Mouse (Mus musculus): ENCODE measurements around the gene Terf2. TPM values are rescaled to one million over a fixed set of nuclear protein-coding genes. Genes with fewer than 3 reads are reported as not detected.
"Not testable (repeated sequence)": the region's sequence is repeated elsewhere in the genome, so short reads cannot be mapped to it uniquely, and the experiment has no call there.

Gene Terf2
- polyA plus RNA-seq, 1 experiment, result 12.7 TPM

DNA sequence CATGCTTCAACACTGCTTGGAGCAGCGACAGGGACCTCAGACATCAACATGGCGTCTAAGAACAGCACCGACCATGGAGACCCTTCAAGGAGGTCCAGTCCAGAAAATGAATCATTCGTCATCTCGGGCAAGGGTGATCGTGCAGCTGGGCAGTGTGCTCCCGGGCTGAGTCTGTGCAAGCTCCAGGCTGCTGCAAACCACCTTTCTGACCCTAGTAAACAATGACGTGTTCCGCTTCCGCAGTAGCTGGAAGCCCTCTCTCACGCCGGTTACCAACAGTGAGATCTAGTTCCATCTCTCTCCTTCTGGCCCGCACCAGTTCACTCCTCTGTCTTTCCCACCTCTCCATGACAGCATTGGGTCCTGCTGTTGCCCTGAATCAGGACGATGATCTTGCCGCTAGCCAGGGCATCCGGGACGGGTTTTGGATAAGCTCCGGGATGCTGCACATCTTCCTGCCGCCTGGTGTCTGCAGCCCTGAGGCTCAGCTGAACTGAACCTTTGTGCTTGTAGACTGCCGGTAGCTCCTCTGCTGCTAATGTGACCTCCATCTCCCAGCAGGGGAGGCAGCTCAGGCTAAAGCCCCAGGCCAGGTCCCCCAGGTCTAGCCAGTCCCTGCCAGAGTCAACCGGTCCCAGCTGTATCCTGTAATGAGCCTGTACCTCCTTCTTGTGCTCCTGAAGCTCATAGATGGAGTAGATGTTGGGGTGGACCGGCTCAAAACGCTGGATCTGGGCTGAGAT, 12.8 kb upstream of the Terf2 start:
- no peak for DNase-seq (ENCODE audit: low read depth in 1 of 2, low spot score in 2 of 2)
- H3K27ac ChIP-seq (ENCODE audit: insufficient read depth, low read length), result no peak overlapping the region
- H3K4me3 ChIP-seq (ENCODE audit: extremely low read depth, insufficient read depth, insufficient read length), result no peak overlapping the region
- no peaks in the 10 kb centered on the region for H3K27me3 ChIP-seq (ENCODE audit: control insufficient read depth, insufficient read depth, low read length)
- TF ChIP-seq CTCF (IDR thresholded peaks at IDR 0.05; ENCODE audit: extremely low read depth, insufficient read depth, insufficient read length, insufficient replicate concordance), result no peak
- TF ChIP-seq POLR2A (IDR thresholded peaks at IDR 0.05; ENCODE audit: low read depth, low read length), result no peak
- 82% methylated on average over 23 of the region's 23 CpGs for whole genome bisulfite sequencing
- H3K36me3 ChIP-seq (ENCODE audit: control insufficient read depth, insufficient read depth, low read length), result no peaks in the 10 kb centered on the region
- no peaks in the 10 kb centered on the region for H3K4me1 ChIP-seq (ENCODE audit: control insufficient read depth, insufficient read depth, insufficient read length)

DNA sequence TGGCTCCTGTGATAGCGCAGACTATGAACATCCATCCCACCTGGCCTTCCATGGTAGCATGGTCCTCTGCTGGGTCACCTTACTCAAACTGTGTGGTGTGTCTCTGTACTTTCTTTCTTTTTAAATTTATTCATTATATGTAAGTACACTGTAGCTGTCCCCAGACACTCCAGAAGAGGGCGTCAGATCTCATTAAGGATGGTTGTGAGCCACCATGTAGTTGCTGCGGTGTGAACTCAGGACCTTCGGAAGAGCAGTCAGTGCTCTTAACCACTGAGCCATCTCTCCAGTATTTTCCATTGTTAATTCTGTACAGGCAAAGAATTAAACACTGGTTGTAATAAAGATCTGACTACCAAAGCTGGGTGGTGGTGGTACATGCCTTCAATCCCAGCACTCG, 11.7 kb upstream of the Terf2 start:
- H3K36me3 ChIP-seq (ENCODE audit: control insufficient read depth, insufficient read depth, low read length); DNase-seq (ENCODE audit: low read depth in 1 of 2, low spot score in 2 of 2); H3K4me3 ChIP-seq (ENCODE audit: extremely low read depth, insufficient read depth, insufficient read length); H3K4me1 ChIP-seq (ENCODE audit: control insufficient read depth, insufficient read depth, insufficient read length); H3K27ac ChIP-seq (ENCODE audit: insufficient read depth, low read length); H3K27me3 ChIP-seq (ENCODE audit: control insufficient read depth, insufficient read depth, low read length): not testable (repeated sequence)
- WGBS, result 94% methylated on average over 5 of the region's 5 CpGs

DNA sequence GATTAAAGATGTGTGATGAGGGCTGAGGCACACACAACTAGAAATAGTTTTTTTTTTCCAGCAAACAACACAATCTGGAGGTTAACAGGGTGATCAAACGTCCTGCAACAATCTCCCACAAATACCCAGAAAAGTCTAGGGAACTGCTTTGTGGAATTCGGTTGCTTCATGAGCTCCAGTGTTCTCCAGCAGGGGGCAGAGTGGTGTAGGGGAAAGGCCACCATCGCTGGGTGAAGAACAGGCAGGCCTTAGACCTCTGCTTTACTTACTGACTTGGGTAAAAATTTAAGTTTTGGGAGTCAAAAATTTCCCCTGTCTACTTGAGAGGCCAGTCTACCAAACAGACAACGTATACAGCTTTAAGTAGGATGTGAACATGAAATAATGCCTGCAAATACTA, 8.2 kb upstream of the Terf2 start:
- WGBS, result 21% methylated on average over 4 of the region's 4 CpGs
- Histone ChIP-seq H3K4me1 (ENCODE audit: control insufficient read depth, insufficient read depth, insufficient read length) (no peaks in the 10 kb centered on the region), H3K27ac (ENCODE audit: insufficient read depth, low read length) (no peak overlapping the region), H3K36me3 (ENCODE audit: control insufficient read depth, insufficient read depth, low read length) (no peaks in the 10 kb centered on the region), H3K27me3 (ENCODE audit: control insufficient read depth, insufficient read depth, low read length) (no peaks in the 10 kb centered on the region), H3K4me3 (ENCODE audit: extremely low read depth, insufficient read depth, insufficient read length) (no peak overlapping the region)
- DNase-seq (ENCODE audit: low read depth in 1 of 2, low spot score in 2 of 2), result peak; percentile 15 to 68
- TF ChIP-seq CTCF (IDR thresholded peaks at IDR 0.05; ENCODE audit: extremely low read depth, insufficient read depth, insufficient read length, insufficient replicate concordance), result peak; percentile 72; the same call in 1 of the 2 replicates
- TF ChIP-seq POLR2A (IDR thresholded peaks at IDR 0.05; ENCODE audit: low read depth, low read length), result no peak

DNA sequence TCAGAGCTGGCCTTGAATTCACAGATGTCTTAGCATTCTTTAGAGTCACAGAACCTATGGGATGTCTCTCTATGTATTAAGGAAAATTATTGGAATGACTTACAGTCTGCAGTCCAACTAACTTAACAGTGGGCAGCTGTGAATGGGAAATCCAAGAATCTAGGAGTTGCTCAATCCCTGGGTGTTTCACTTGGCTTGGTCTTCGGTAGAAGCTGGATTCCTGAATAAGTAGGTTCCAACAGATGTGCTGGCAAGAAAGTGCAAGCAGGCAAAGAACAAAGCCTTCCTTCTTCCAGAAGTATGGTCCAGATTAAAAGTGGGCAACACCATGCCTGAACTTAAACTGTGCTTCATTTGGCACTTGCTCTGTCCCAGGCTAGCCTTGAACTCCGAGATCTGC, 4.3 kb upstream of the Terf2 start:
- H3K4me3 ChIP-seq (ENCODE audit: extremely low read depth, insufficient read depth, insufficient read length), result no peak overlapping the region
- H3K36me3 ChIP-seq (ENCODE audit: control insufficient read depth, insufficient read depth, low read length), result no peaks in the 10 kb centered on the region
- no peaks in the 10 kb centered on the region for H3K27me3 ChIP-seq (ENCODE audit: control insufficient read depth, insufficient read depth, low read length)
- no peaks in the 10 kb centered on the region for H3K4me1 ChIP-seq (ENCODE audit: control insufficient read depth, insufficient read depth, insufficient read length)
- 90% methylated on average over 2 of the region's 2 CpGs for WGBS
- H3K27ac ChIP-seq (ENCODE audit: insufficient read depth, low read length), result no peak overlapping the region
- no peak for DNase-seq (ENCODE audit: low read depth in 1 of 2, low spot score in 2 of 2)
- TF ChIP-seq POLR2A (IDR thresholded peaks at IDR 0.05; ENCODE audit: low read depth, low read length), result no peak
- TF ChIP-seq CTCF (IDR thresholded peaks at IDR 0.05; ENCODE audit: extremely low read depth, insufficient read depth, insufficient read length, insufficient replicate concordance), result no peak

DNA sequence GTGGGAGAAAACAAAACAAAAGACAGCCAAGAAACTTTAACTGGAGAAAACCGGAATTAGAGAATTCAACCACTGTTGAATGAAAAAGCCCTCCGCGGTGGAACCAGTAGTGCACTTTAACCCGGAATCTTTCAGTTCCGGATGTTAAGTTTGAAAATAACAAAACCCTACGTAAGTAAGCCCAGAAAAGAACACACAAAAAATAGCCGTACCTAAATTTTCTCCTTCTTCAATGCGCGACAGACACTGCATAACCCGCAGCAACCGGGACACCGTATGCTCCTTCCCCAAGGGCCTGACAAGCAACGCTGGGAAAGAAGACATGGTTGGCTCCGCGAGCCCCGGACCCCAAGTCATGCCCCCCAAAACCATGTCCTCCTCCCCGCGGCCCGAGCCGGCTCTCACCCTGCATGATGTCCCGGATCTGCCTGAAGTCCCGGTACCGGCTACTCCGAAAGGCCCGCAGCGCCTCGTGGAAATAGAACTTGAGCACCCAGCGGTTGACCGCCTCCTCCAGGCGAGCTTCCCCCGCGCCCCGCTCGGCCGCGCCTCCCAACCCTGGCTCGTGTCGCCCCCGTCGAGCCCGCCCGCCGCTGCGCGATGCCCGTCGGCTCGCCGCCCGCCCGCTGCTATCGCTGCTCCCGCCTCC, 506 bp downstream of the Terf2 start:
- no peaks in the 10 kb centered on the region; the same call in 1 of the 2 replicates for H3K4me1 ChIP-seq (ENCODE audit: control insufficient read depth, insufficient read depth, insufficient read length)
- H3K27ac ChIP-seq (ENCODE audit: insufficient read depth, low read length), result peak overlapping the region; percentile 96
- peak overlapping the region; percentile 95 for H3K4me3 ChIP-seq (ENCODE audit: extremely low read depth, insufficient read depth, insufficient read length)
- DNase-seq (ENCODE audit: low read depth in 1 of 2, low spot score in 2 of 2), result peak in 1 of 2 experiments; percentile 32
- H3K36me3 ChIP-seq (ENCODE audit: control insufficient read depth, insufficient read depth, low read length), result peaks cover 12% of the 10 kb centered on the region
- WGBS, result under 1% methylated on average over 46 of the region's 53 CpGs
- TF ChIP-seq CTCF (IDR thresholded peaks at IDR 0.05; ENCODE audit: extremely low read depth, insufficient read depth, insufficient read length, insufficient replicate concordance), result no peak
- TF ChIP-seq POLR2A (IDR thresholded peaks at IDR 0.05; ENCODE audit: low read depth, low read length), result no peak
- no peaks in the 10 kb centered on the region for H3K27me3 ChIP-seq (ENCODE audit: control insufficient read depth, insufficient read depth, low read length)

DNA sequence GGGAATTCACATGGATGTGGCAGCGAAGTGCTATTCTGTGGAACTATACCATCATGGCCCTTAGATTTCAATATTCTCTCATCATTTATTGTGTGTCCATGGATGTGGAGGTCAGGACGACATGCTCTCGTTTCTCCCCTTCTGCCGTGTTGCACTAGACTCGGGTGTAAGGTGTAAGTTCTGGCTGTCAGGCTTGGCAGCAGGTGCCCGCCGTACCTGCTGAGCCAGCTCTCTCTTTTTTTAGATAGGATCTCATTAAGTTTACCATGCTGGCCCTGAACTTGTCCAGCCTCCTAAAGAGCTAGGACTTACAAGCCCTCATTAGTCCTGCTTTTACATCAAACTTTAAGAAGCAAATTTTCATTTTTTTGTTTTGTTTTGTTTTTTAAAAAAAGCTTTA, 5.8 kb downstream of the Terf2 start:
- Histone ChIP-seq H3K4me3 (ENCODE audit: extremely low read depth, insufficient read depth, insufficient read length) (no peak overlapping the region), H3K36me3 (ENCODE audit: control insufficient read depth, insufficient read depth, low read length) (peaks cover 16% of the 10 kb centered on the region), H3K4me1 (ENCODE audit: control insufficient read depth, insufficient read depth, insufficient read length) (no peaks in the 10 kb centered on the region; the same call in 1 of the 2 replicates), H3K27ac (ENCODE audit: insufficient read depth, low read length) (no peak overlapping the region), H3K27me3 (ENCODE audit: control insufficient read depth, insufficient read depth, low read length) (no peaks in the 10 kb centered on the region)
- DNase-seq (ENCODE audit: low read depth in 1 of 2, low spot score in 2 of 2), result no peak
- WGBS, result 94% methylated on average over 7 of the region's 7 CpGs
- TF ChIP-seq POLR2A (IDR thresholded peaks at IDR 0.05; ENCODE audit: low read depth, low read length), result no peak
- no peak for TF ChIP-seq CTCF (IDR thresholded peaks at IDR 0.05; ENCODE audit: extremely low read depth, insufficient read depth, insufficient read length, insufficient replicate concordance)

DNA sequence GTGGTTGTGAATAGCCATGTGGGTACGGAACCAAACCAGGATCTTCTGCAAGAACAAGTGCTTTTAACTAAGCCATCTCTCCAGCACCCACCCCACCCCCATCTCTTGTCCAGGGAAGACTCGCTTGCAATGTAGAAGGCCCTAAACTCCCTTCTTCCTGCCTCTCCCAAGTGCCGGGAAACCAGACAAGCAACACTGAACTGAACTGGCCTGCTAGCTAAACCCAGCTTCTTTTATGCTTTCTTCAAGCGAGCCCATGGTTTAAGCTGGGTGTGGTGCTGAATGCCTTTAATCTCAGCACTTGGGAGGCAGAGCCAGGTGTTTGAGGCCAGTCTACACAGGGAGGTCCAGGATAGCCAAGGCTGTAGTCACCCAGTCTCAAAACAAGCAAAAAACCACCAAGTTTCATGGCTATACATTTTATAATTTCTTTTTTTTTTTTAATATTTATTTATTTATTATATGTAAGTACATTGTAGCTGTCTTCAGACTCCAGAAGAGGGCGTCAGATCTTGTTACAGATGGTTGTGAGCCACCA, 7.8 kb downstream of the Terf2 start:
- WGBS, result 96% methylated on average over 5 of the region's 5 CpGs
- Histone ChIP-seq H3K27ac (ENCODE audit: insufficient read depth, low read length) (no peak overlapping the region), H3K27me3 (ENCODE audit: control insufficient read depth, insufficient read depth, low read length) (no peaks in the 10 kb centered on the region), H3K4me3 (ENCODE audit: extremely low read depth, insufficient read depth, insufficient read length) (no peak overlapping the region), H3K36me3 (ENCODE audit: control insufficient read depth, insufficient read depth, low read length) (peaks cover 12% of the 10 kb centered on the region), H3K4me1 (ENCODE audit: control insufficient read depth, insufficient read depth, insufficient read length) (no peaks in the 10 kb centered on the region)
- no peak for DNase-seq (ENCODE audit: low read depth in 1 of 2, low spot score in 2 of 2)
- TF ChIP-seq POLR2A (IDR thresholded peaks at IDR 0.05; ENCODE audit: low read depth, low read length) (no peak), CTCF (IDR thresholded peaks at IDR 0.05; ENCODE audit: extremely low read depth, insufficient read depth, insufficient read length, insufficient replicate concordance) (no peak)

Data from spleen, adult 2 months (tissue).